Mouse (Mus musculus): ENCODE measurements at regions not wholly inside any gene's neighbourhood (a gene's known extent, or its start where the extent isn't known, plus 50 kb on each side); places are given as distances from the start of the nearest gene placed in this dataset.
A peak's percentile ranks its signal among the peaks of the same experiment; 100 is the strongest.

DNA sequence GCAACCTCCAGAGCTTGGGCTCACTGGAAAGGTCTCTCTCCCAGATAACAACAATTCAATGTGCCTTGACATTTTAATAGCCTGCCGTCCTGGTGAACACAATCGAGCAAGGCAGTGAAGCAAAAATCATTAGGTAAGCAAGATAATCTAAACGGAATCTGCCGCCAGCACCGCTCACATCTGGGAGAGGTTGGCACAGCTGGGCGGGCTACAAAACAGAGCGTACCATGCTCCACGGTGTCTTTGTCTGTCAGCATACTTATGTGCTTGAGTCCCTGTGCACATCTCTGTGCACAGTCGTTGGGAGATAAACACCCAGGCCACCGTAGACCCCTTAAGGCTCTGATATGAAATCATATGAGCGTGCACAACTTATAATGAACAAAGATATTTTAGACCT, 108.1 kb downstream of the Insig2 start:
- Histone ChIP-seq H3K4me1 (no peaks in the 10 kb centered on the region), H3K4me2 (no peak overlapping the region), H3K27me3 (replicated peaks) (no peaks in the 10 kb centered on the region), H3K9me3 (no peaks in the 10 kb centered on the region), H3K27ac (no peak overlapping the region), H3K4me3 (replicated peaks) (no peak overlapping the region), H3K36me3 (no peaks in the 10 kb centered on the region), H3K9ac (no peak overlapping the region)
- ATAC-seq (ENCODE audit: insufficient read depth, low FRiP score, low read depth), result no peak
- 69% methylated on average over 11 of the region's 11 CpGs for WGBS

GRCm38 (mm10) chr1:121226466-121227232, 105.7 kb downstream of the Insig2 start:
- no peaks in the 10 kb centered on the region for H3K36me3 ChIP-seq
- no peak overlapping the region for H3K27ac ChIP-seq
- WGBS, result 16% methylated on average over 15 of the region's 15 CpGs
- no peak overlapping the region for H3K9ac ChIP-seq
- H3K4me1 ChIP-seq, result no peaks in the 10 kb centered on the region
- no peaks in the 10 kb centered on the region for H3K9me3 ChIP-seq
- no peaks in the 10 kb centered on the region for H3K27me3 ChIP-seq (replicated peaks)
- H3K4me2 ChIP-seq, result no peak overlapping the region
- H3K4me3 ChIP-seq (replicated peaks), result no peak overlapping the region
- peak; percentile 39; the same call in 1 of the 2 replicates for ATAC-seq (ENCODE audit: insufficient read depth, low FRiP score, low read depth)

GRCm38 (mm10) chr1:121227233-121227594, 105.2 kb downstream of the Insig2 start:
- Histone ChIP-seq H3K27me3 (replicated peaks) (no peaks in the 10 kb centered on the region), H3K4me1 (no peaks in the 10 kb centered on the region), H3K4me2 (no peak overlapping the region), H3K9ac (no peak overlapping the region), H3K27ac (no peak overlapping the region), H3K9me3 (no peaks in the 10 kb centered on the region), H3K4me3 (replicated peaks) (no peak overlapping the region), H3K36me3 (no peaks in the 10 kb centered on the region)
- WGBS, result 40% methylated on average over 6 of the region's 6 CpGs
- no peak for ATAC-seq (ENCODE audit: insufficient read depth, low FRiP score, low read depth)

- Histone ChIP-seq H3K4me1 (no peaks in the 10 kb centered on the region), H3K4me2 (no peak overlapping the region), H3K4me3 (replicated peaks) (no peak overlapping the region), H3K36me3 (no peaks in the 10 kb centered on the region), H3K9ac (no peak overlapping the region), H3K9me3 (no peaks in the 10 kb centered on the region), H3K27me3 (replicated peaks) (no peaks in the 10 kb centered on the region), H3K27ac (no peak overlapping the region)
- no peak for ATAC-seq (ENCODE audit: insufficient read depth, low FRiP score, low read depth)
- WGBS, result 34% methylated on average over 6 of the region's 6 CpGs
These were observed 88.8 kb downstream of the Insig2 start for GRCm38 (mm10) chr1:121243576-121243975.

DNA sequence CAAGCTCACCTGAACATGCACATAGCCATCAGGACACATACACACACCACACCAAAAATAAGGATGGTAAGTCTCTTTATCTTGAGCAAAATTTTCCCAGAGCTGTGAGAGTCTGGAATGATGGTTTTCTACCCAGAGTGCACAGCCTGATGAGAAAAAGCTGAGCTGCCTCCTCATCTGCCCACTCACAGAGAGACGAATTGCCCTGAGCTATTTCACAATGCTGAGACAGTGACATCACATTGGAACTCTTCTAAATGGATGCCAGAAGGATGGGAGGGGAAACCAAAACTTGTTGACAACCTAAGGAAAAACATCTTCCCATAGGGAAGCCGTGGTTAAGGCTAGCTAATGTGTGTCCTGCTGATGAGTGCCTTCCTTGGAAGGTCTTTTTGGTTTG, 84.8 kb downstream of the Insig2 start:
- Histone ChIP-seq H3K36me3 (no peaks in the 10 kb centered on the region), H3K4me3 (replicated peaks) (no peak overlapping the region), H3K9me3 (no peaks in the 10 kb centered on the region), H3K27ac (no peak overlapping the region), H3K4me2 (no peak overlapping the region), H3K27me3 (replicated peaks) (no peaks in the 10 kb centered on the region), H3K9ac (no peak overlapping the region), H3K4me1 (no peaks in the 10 kb centered on the region)
- WGBS, result 51% methylated on average over 2 of the region's 2 CpGs
- ATAC-seq (ENCODE audit: insufficient read depth, low FRiP score, low read depth), result no peak

- Histone ChIP-seq H3K9ac (no peak overlapping the region), H3K4me3 (replicated peaks) (no peak overlapping the region), H3K4me1 (no peaks in the 10 kb centered on the region), H3K36me3 (no peaks in the 10 kb centered on the region), H3K9me3 (no peaks in the 10 kb centered on the region), H3K27ac (no peak overlapping the region), H3K4me2 (no peak overlapping the region), H3K27me3 (replicated peaks) (no peaks in the 10 kb centered on the region)
- no peak for ATAC-seq (ENCODE audit: insufficient read depth, low FRiP score, low read depth)
- 63% methylated on average over 1 of the region's 1 CpGs for WGBS
These were observed 83.3 kb downstream of the Insig2 start for GRCm38 (mm10) chr1:121249081-121249480.

- no peak for ATAC-seq (ENCODE audit: insufficient read depth, low FRiP score, low read depth)
- no peak overlapping the region for H3K4me2 ChIP-seq
- H3K9ac ChIP-seq, result no peak overlapping the region
- no peaks in the 10 kb centered on the region for H3K9me3 ChIP-seq
- H3K36me3 ChIP-seq, result no peaks in the 10 kb centered on the region
- H3K27me3 ChIP-seq (replicated peaks), result no peaks in the 10 kb centered on the region
- WGBS, result 92% methylated on average over 4 of the region's 4 CpGs
- no peaks in the 10 kb centered on the region for H3K4me1 ChIP-seq
- H3K4me3 ChIP-seq (replicated peaks), result no peak overlapping the region
- no peak overlapping the region for H3K27ac ChIP-seq
These were observed 81.7 kb downstream of the Insig2 start for GRCm38 (mm10) chr1:121250686-121251085.

- H3K4me3 ChIP-seq (replicated peaks), result no peak overlapping the region
- 83% methylated on average over 7 of the region's 7 CpGs for WGBS
- no peaks in the 10 kb centered on the region for H3K36me3 ChIP-seq
- no peaks in the 10 kb centered on the region for H3K4me1 ChIP-seq
- no peak overlapping the region for H3K9ac ChIP-seq
- H3K9me3 ChIP-seq, result no peaks in the 10 kb centered on the region
- H3K4me2 ChIP-seq, result no peak overlapping the region
- no peak overlapping the region for H3K27ac ChIP-seq
- no peak for ATAC-seq (ENCODE audit: insufficient read depth, low FRiP score, low read depth)
- H3K27me3 ChIP-seq (replicated peaks), result no peaks in the 10 kb centered on the region
These were observed 80.3 kb downstream of the Insig2 start for GRCm38 (mm10) chr1:121252056-121252455.

DNA sequence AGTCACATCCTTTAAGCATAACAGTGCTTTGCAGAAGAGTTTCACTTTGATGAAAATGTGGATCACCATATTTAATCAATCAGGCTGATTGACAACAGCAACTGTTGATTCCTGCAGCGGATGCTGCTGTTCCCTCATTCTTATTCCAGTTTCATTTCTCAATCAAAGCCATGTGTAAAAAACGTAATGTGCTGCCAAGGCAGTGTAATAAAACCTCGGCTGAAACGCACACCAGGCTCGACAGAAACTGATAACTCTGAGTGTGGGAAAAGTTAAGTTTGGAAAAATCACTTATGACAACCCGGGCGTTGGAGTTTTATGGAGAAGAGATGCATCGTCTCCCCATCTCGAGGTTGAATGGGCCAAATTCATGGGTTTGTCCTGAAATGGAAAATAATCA, 78.2 kb downstream of the Insig2 start:
- no peaks in the 10 kb centered on the region for H3K27me3 ChIP-seq (replicated peaks)
- no peak for ATAC-seq (ENCODE audit: insufficient read depth, low FRiP score, low read depth)
- H3K9me3 ChIP-seq, result no peaks in the 10 kb centered on the region
- H3K4me1 ChIP-seq, result no peaks in the 10 kb centered on the region
- no peak overlapping the region for H3K4me3 ChIP-seq (replicated peaks)
- no peak overlapping the region for H3K4me2 ChIP-seq
- H3K36me3 ChIP-seq, result no peaks in the 10 kb centered on the region
- no peak overlapping the region for H3K9ac ChIP-seq
- no peak overlapping the region for H3K27ac ChIP-seq
- 71% methylated on average over 9 of the region's 9 CpGs for WGBS
